Mouse (Mus musculus): ENCODE results near the gene Exosc6.
"Not testable (repeated sequence)": the region's sequence is repeated elsewhere in the genome, so short reads cannot be mapped to it uniquely, and the experiment has no call there.

The Exosc6 gene

DNA sequence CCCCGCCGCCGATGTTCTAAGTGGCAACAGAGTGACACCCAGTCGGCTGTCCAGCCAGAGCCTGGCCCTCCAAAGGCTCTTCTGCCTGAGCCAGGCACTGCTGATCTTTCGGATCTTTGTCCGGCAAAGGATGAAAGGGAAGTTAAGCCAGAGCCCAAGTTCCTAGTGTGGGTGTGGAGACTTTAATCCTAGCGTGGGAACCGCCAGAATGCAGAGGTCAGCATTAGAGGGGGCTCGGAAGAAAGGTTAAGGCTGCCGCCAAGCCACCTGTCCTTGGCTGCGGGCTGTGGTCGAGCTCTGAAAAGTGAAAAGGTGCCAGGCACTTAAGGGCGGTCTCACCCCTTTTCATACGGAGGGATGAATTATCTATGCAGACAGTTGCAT lies 5.5 kb downstream of the Exosc6 start:
- no peak for DNase-seq (ENCODE audit: low spot score in 2 of 2)

GRCm38 (mm10) chr8:111062072-111062757 lies 6.1 kb downstream of the Exosc6 start:
- DNase-seq (ENCODE audit: low spot score in 2 of 2), result peak; percentile 98 to 99

- DNase-seq (ENCODE audit: low spot score in 2 of 2), result no peak
Measured at GRCm38 (mm10) chr8:111062893-111063292, 6.8 kb downstream of the Exosc6 start.

DNA sequence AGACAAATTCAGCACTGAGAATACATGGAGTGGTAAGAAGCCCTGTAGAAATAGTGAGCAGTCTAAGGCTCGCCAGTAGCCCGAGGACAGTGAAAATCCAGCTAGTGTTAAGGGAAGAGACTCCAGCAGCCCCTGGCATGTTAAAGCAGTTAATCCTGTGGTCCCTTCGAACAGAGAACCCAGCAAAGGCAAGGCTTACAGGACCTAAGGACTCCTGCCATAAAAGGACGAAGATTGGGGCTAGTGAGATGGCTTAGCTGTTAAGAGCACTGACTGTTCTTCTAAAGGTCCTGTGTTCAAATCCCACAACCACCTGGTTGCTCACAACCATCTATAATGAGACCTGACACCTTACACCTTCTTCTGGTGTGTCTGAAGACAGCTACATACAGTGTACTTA lies 10.2 kb downstream of the Exosc6 start:
- DNase-seq (ENCODE audit: low spot score in 2 of 2), result no peak

DNA sequence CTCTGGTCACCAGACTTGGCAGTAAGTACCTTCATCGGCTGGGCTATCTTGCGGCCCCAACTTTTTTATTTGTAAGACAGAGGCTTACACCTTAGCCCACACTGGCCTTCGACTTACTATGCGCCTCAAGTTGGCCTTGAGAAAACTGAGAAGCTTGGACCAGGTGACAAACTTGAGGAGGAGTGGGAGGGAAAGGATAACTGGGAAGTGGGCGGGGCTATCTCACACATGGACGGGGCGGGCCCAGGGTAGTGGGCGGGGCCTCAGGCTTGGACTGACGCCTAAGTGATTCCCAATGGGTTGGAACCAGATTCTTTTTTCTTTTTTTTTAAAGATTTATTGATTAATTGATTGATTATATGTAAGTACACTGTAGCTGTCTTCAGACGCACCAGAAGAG lies 11.3 kb downstream of the Exosc6 start:
- DNase-seq (ENCODE audit: low spot score in 2 of 2), result no peak

DNA sequence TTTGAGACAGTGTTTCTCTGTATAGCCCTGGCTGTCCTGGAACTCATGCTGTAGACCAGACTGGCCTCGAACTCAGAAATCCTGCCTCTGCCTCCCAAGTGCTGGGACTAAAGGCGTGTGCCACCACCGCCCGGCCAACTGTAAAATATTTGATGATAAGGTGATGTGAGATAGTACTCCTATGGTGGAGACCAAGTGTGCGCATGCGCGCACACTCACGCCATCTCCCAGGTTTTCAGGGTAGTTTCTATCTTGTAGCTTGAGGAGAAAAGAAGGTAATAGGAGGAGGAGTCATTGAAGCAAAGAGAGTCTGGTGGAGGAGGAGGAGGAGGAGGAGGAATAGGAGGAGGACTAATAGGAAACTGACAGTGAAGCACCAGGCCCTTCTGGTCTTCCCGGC lies 12.5 kb downstream of the Exosc6 start:
- not testable (repeated sequence) for DNase-seq (ENCODE audit: low spot score in 2 of 2)

GRCm38 (mm10) chr8:111075926-111076325 lies 19.8 kb downstream of the Exosc6 start:
- peak in 1 of 2 experiments; percentile 19 for DNase-seq (ENCODE audit: low spot score in 2 of 2)

DNA sequence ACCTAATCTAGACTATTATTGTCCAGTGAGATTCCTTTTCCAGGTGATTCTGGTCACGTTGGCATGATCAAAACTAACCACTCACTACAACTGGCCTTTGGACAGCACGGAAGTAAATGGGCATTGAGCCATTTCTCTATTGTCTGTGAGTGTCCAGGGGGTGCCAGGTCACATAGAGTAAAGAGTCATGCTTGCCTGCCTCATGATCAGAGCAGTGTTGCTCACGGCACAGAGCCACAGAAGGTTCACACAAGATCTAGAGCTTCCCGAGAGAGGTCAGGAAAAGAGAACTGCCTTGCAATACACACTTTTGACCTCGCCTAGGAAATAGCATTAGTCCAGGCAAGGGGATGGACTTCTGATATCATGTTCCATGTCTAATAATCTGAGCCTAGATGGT lies 23.3 kb downstream of the Exosc6 start:
- DNase-seq (ENCODE audit: low spot score in 2 of 2), result no peak

GRCm38 (mm10) chr8:111079861-111080271 lies 23.7 kb downstream of the Exosc6 start:
- DNase-seq (ENCODE audit: low spot score in 2 of 2), result no peak

DNA sequence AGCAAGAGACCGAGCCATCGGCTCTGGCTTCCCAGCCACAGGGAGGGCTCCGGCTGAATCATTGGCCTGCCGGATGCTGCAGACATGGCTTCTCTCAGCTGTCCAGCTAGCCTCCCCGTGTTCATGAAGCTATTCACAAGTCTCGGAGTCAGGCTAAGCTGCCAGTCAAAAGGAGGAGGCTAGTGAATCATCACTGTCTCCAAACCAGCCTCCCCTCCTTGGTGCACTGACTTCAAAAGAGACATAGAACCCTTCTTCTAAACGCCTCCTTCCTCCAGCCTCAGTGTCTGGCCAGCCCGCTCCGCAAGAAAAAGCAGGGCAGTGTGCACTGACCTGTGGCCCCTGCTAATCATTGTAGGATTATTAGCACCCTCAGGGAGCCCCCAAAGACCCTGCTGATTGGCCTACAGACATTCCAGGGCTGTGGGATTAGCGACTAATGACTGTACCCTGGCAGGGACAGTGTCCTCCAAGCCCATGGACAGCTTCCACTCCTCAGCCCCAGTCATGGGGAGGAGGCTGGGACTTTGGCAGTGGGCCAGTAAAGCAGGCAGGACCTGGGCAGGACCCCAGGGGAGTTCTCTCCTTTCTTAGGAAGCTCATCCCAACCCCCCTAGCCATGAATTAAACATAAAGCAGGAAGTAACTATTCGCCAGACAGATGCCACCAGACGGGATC lies 25.6 kb downstream of the Exosc6 start:
- DNase-seq (ENCODE audit: low spot score in 2 of 2), result no peak

GRCm38 (mm10) chr8:111083936-111084335 lies 27.8 kb downstream of the Exosc6 start:
- DNase-seq (ENCODE audit: low spot score in 2 of 2), result not testable (repeated sequence)

- peak; percentile 23 to 53 for DNase-seq (ENCODE audit: low spot score in 2 of 2)
Measured at GRCm38 (mm10) chr8:111090126-111090525, 34.0 kb downstream of the Exosc6 start.

GRCm38 (mm10) chr8:111091706-111092105 lies 35.6 kb downstream of the Exosc6 start:
- no peak for DNase-seq (ENCODE audit: low spot score in 2 of 2)

- DNase-seq (ENCODE audit: low spot score in 2 of 2), result not testable (repeated sequence)
Measured at GRCm38 (mm10) chr8:111092326-111092725, 36.2 kb downstream of the Exosc6 start, which contains the start of gene Clec18a. TSS of gene Clec18a (minus strand) at chr8:111092426.

- peak; percentile 76 to 79 for DNase-seq (ENCODE audit: low spot score in 2 of 2)
Measured at GRCm38 (mm10) chr8:111093865-111094718, 38.0 kb downstream of the Exosc6 start, which contains the start of gene Pdpr. TSS of gene Pdpr (plus strand) at chr8:111094630.

DNA sequence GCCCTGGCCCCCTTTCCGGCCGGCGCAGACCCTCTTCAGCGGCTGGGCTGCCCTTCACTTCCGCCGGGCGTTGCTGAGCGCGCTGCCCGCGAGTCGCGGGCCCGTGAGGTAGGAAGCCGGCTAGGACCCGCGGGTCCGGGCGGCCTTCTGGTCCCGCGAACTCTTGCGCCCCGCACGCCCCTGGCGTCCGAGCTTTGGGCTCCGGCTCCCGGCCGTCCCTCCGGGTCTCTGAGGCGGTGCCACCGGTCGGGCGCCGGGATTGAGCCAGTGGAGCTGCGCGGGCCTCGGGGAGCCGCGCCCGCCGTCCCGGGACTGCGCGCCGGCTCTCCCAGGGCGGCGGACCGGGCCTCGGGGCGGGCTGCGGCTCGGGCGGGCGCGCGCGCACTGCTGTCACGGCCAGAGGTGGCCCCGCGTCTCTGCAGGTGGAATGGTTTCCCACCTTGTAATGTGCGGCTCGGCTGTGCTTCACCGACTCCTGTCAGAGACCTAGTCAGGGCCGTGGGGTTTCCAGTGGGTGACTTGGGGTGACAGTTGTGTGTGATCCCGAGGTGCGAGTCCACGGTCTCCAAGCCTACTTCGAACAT lies 38.7 kb downstream of the Exosc6 start:
- peak in 1 of 2 experiments; percentile 19 for DNase-seq (ENCODE audit: low spot score in 2 of 2)

Data from frontal cortex, postnatal 25 days (tissue).